Mouse (Mus musculus): Measurements from ENCODE around the gene 1500009C09Rik. TPM values are rescaled to one million over a fixed set of nuclear protein-coding genes. Genes with fewer than 3 reads are reported as not detected.

The 1500009C09Rik gene
- polyA plus RNA-seq, 1 experiment from 2014 or later = not detected

- peak; percentile 61 for DNase-seq (ENCODE audit: low spot score)
- Histone ChIP-seq H3K4me2 (ENCODE audit: low read length) (peak overlapping the region; percentile 41), H3K27ac (0 out of 2 replicates have a peak overlapping the region, but pooled peaks have one; percentile 21), H3K36me3 (ENCODE audit: insufficient read depth, low read length) (no peaks in the 10 kb centered on the region), H3K9me3 (replicated peaks; ENCODE audit: low read length) (no peaks in the 10 kb centered on the region), H3K27me3 (ENCODE audit: insufficient read depth, low read length) (no peaks in the 10 kb centered on the region), H3K4me3 (replicated peaks; ENCODE audit: low read depth, low read length) (no peak overlapping the region), H3K9ac (ENCODE audit: low read depth, low read length) (no peak overlapping the region), H3K4me1 (replicated peaks; ENCODE audit: insufficient read depth, low read length) (peaks cover 3% of the 10 kb centered on the region; the same call in 1 of the 2 replicates)
- peak; percentile 74 for ATAC-seq (replicated peaks; ENCODE audit: low FRiP score, low read depth)
- no peak for TF ChIP-seq CTCF (IDR thresholded peaks at IDR 0.05; ENCODE audit: low read depth)
- 5% methylated on average over 7 of the region's 7 CpGs for WGBS
Observed at GRCm38 (mm10) chr15:82293271-82293711, 41.1 kb downstream of the 1500009C09Rik start.

GRCm38 (mm10) chr15:82294059-82294458 is 41.9 kb downstream of the 1500009C09Rik start:
- Histone ChIP-seq H3K4me1 (replicated peaks; ENCODE audit: insufficient read depth, low read length) (peaks cover 3% of the 10 kb centered on the region; the same call in 1 of the 2 replicates), H3K4me2 (ENCODE audit: low read length) (no peak overlapping the region), H3K9me3 (replicated peaks; ENCODE audit: low read length) (no peaks in the 10 kb centered on the region), H3K9ac (ENCODE audit: low read depth, low read length) (no peak overlapping the region), H3K27ac (no peak overlapping the region), H3K27me3 (ENCODE audit: insufficient read depth, low read length) (no peaks in the 10 kb centered on the region), H3K4me3 (replicated peaks; ENCODE audit: low read depth, low read length) (no peak overlapping the region), H3K36me3 (ENCODE audit: insufficient read depth, low read length) (no peaks in the 10 kb centered on the region)
- DNase-seq (ENCODE audit: low spot score) (peak; percentile 58), ATAC-seq (replicated peaks; ENCODE audit: low FRiP score, low read depth) (no peak)
- TF ChIP-seq CTCF (IDR thresholded peaks at IDR 0.05; ENCODE audit: low read depth) = peak; percentile 73
- 34% methylated on average over 8 of the region's 8 CpGs for WGBS

- Histone ChIP-seq H3K4me1 (replicated peaks; ENCODE audit: insufficient read depth, low read length) (no peaks in the 10 kb centered on the region), H3K9me3 (replicated peaks; ENCODE audit: low read length) (no peaks in the 10 kb centered on the region), H3K36me3 (ENCODE audit: insufficient read depth, low read length) (no peaks in the 10 kb centered on the region), H3K4me3 (replicated peaks; ENCODE audit: low read depth, low read length) (no peak within 1 kb of the TSS), H3K9ac (ENCODE audit: low read depth, low read length) (no peak within 1 kb of the TSS), H3K4me2 (ENCODE audit: low read length) (peak within 1 kb of the TSS; percentile 30; the same call in 1 of the 2 replicates), H3K27ac (no peak within 1 kb of the TSS), H3K27me3 (ENCODE audit: insufficient read depth, low read length) (no peaks in the 10 kb centered on the region)
- DNase-seq (ENCODE audit: low spot score) (no peak), ATAC-seq (replicated peaks; ENCODE audit: low FRiP score, low read depth) (0 out of 2 replicates have a peak, but pooled peaks have one; percentile 21)
- no peak for TF ChIP-seq CTCF (IDR thresholded peaks at IDR 0.05; ENCODE audit: low read depth)
- WGBS = 58% methylated on average over 39 of the region's 39 CpGs
Observed at GRCm38 (mm10) chr15:82298764-82299561, 46.8 kb downstream of the 1500009C09Rik start, which contains the start of gene Wbp2nl. Gene Wbp2nl, plus strand, starts transcription at chr15:82298954.

- ATAC-seq (replicated peaks; ENCODE audit: low FRiP score, low read depth) (no peak), DNase-seq (ENCODE audit: low spot score) (no peak)
- Histone ChIP-seq H3K4me3 (replicated peaks; ENCODE audit: low read depth, low read length) (no peak overlapping the region), H3K27me3 (ENCODE audit: insufficient read depth, low read length) (no peaks in the 10 kb centered on the region), H3K4me1 (replicated peaks; ENCODE audit: insufficient read depth, low read length) (no peaks in the 10 kb centered on the region), H3K4me2 (ENCODE audit: low read length) (no peak overlapping the region), H3K9me3 (replicated peaks; ENCODE audit: low read length) (no peaks in the 10 kb centered on the region), H3K36me3 (ENCODE audit: insufficient read depth, low read length) (no peaks in the 10 kb centered on the region), H3K9ac (ENCODE audit: low read depth, low read length) (no peak overlapping the region), H3K27ac (no peak overlapping the region)
- no peak for TF ChIP-seq CTCF (IDR thresholded peaks at IDR 0.05; ENCODE audit: low read depth)
- WGBS = 76% methylated on average over 3 of the region's 3 CpGs
Observed at GRCm38 (mm10) chr15:82307107-82307506, 54.9 kb downstream of the 1500009C09Rik start.

- H3K9ac ChIP-seq (ENCODE audit: low read depth, low read length) = no peak overlapping the region
- H3K27ac ChIP-seq = no peak overlapping the region
- H3K36me3 ChIP-seq (ENCODE audit: insufficient read depth, low read length) = no peaks in the 10 kb centered on the region
- no peaks in the 10 kb centered on the region for H3K27me3 ChIP-seq (ENCODE audit: insufficient read depth, low read length)
- no peak overlapping the region for H3K4me3 ChIP-seq (replicated peaks; ENCODE audit: low read depth, low read length)
- ATAC-seq (replicated peaks; ENCODE audit: low FRiP score, low read depth) (no peak), DNase-seq (ENCODE audit: low spot score) (no peak)
- TF ChIP-seq CTCF (IDR thresholded peaks at IDR 0.05; ENCODE audit: low read depth) = no peak
- H3K4me1 ChIP-seq (replicated peaks; ENCODE audit: insufficient read depth, low read length) = no peaks in the 10 kb centered on the region
- WGBS = 72% methylated on average over 3 of the region's 3 CpGs
- no peaks in the 10 kb centered on the region for H3K9me3 ChIP-seq (replicated peaks; ENCODE audit: low read length)
- H3K4me2 ChIP-seq (ENCODE audit: low read length) = no peak overlapping the region
Observed at GRCm38 (mm10) chr15:82308416-82308815, 56.2 kb downstream of the 1500009C09Rik start.

Other genes starting within 250 kb of the 1500009C09Rik start
- gene Desi1, start 218.5 kb upstream of the 1500009C09Rik start, polyA plus RNA-seq (2015; fragmentation: Nextera tagmentation; extraction: Ambion mirVana) = 21.1 and 23.3 TPM in 2 replicates
- 215 and 225 TPM in 2 replicates for gene Snu13, start 204.8 kb upstream of the 1500009C09Rik start, polyA plus RNA-seq (2015; fragmentation: Nextera tagmentation; extraction: Ambion mirVana)
- not detected in 2 replicates for gene 4930407I10Rik, start 193.2 kb upstream of the 1500009C09Rik start, polyA plus RNA-seq (2015; fragmentation: Nextera tagmentation; extraction: Ambion mirVana)
- gene Mei1, start 182.4 kb upstream of the 1500009C09Rik start, polyA plus RNA-seq (2015; fragmentation: Nextera tagmentation; extraction: Ambion mirVana) = 0.09 TPM in 1 of 2 replicates, not detected in the other
- gene Ccdc134, start 124.5 kb upstream of the 1500009C09Rik start, polyA plus RNA-seq (2015; fragmentation: Nextera tagmentation; extraction: Ambion mirVana) = 10.7 and 11.9 TPM in 2 replicates
- 89.0 and 98.5 TPM in 2 replicates for gene Srebf2, start 105.2 kb upstream of the 1500009C09Rik start, polyA plus RNA-seq (2015; fragmentation: Nextera tagmentation; extraction: Ambion mirVana)
- 0.66 and 0.96 TPM in 2 replicates for gene Shisa8, start 39.6 kb upstream of the 1500009C09Rik start, polyA plus RNA-seq (2015; fragmentation: Nextera tagmentation; extraction: Ambion mirVana)
- 0.09 TPM in 1 of 2 replicates, not detected in the other for gene Tnfrsf13c, start 28.0 kb upstream of the 1500009C09Rik start, polyA plus RNA-seq (2015; fragmentation: Nextera tagmentation; extraction: Ambion mirVana)
- gene Cenpm, start 7.6 kb upstream of the 1500009C09Rik start, polyA plus RNA-seq (2015; fragmentation: Nextera tagmentation; extraction: Ambion mirVana) = 45.0 and 46.4 TPM in 2 replicates
- gene Sept3, start 22.5 kb downstream of the 1500009C09Rik start, polyA plus RNA-seq (2015; fragmentation: Nextera tagmentation; extraction: Ambion mirVana) = 4.2 and 4.8 TPM in 2 replicates
- gene Wbp2nl, start 46.6 kb downstream of the 1500009C09Rik start, polyA plus RNA-seq (2015; fragmentation: Nextera tagmentation; extraction: Ambion mirVana) = 0.11 and 0.31 TPM in 2 replicates
- 95.0 and 101 TPM in 2 replicates for gene Naga, start 86.5 kb downstream of the 1500009C09Rik start, polyA plus RNA-seq (2015; fragmentation: Nextera tagmentation; extraction: Ambion mirVana)
- 7.4 and 8.4 TPM in 2 replicates for gene Pheta2, start 86.5 kb downstream of the 1500009C09Rik start, polyA plus RNA-seq (2015; fragmentation: Nextera tagmentation; extraction: Ambion mirVana)
- gene Smdt1, start 86.6 kb downstream of the 1500009C09Rik start, polyA plus RNA-seq (2015; fragmentation: Nextera tagmentation; extraction: Ambion mirVana) = 375 and 378 TPM in 2 replicates
- 793 and 923 TPM in 2 replicates for gene Ndufa6, start 101.9 kb downstream of the 1500009C09Rik start, polyA plus RNA-seq (2015; fragmentation: Nextera tagmentation; extraction: Ambion mirVana)
- 12.8 and 16.7 TPM in 2 replicates for gene Cyp2d22, start 127.9 kb downstream of the 1500009C09Rik start, polyA plus RNA-seq (2015; fragmentation: Nextera tagmentation; extraction: Ambion mirVana)
- not detected in 2 replicates for gene Cyp2d11, start 141.6 kb downstream of the 1500009C09Rik start, polyA plus RNA-seq (2015; fragmentation: Nextera tagmentation; extraction: Ambion mirVana)
- 0.12 TPM in 1 of 2 replicates, not detected in the other for gene Cyp2d10, start 154.8 kb downstream of the 1500009C09Rik start, polyA plus RNA-seq (2015; fragmentation: Nextera tagmentation; extraction: Ambion mirVana)
- gene Cyp2d9, start 181.0 kb downstream of the 1500009C09Rik start, polyA plus RNA-seq (2015; fragmentation: Nextera tagmentation; extraction: Ambion mirVana) = 0.54 TPM in 1 of 2 replicates, not detected in the other